Mouse (Mus musculus): ENCODE measurements around the gene Lhfp. TPM values are rescaled to one million over a fixed set of nuclear protein-coding genes. Genes with fewer than 3 reads are reported as not detected.

Gene Lhfp
- polyA plus RNA-seq, 1 experiment from 2014 or later, result 5.5 TPM

DNA sequence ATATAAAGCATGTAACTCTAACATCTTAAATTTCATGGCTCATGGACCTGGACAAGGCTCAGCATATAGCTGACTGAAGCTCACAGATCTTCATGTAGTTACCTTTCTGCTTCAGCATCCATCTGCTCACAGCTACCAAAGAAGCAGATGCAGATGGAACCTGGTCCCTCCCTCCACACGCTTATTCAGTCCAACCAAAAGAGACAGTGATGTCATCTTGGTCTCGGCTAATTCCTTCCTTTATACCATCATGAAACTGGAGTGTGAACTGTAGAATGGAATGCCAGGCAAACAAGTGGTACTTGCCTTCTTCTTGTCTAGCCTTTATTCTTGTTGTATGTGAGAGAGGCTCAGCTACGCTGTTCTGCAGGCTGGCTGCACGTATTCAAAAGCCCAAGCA lies 173.1 kb downstream of the Lhfp start:
- no peaks in the 10 kb centered on the region for H3K36me3 ChIP-seq (ENCODE audit: control insufficient read depth, insufficient read depth)
- H3K27ac ChIP-seq (ENCODE audit: low read length), result no peak overlapping the region
- no peaks in the 10 kb centered on the region for H3K9me3 ChIP-seq (replicated peaks; ENCODE audit: control insufficient read depth, low read length)
- WGBS (ENCODE audit: insufficient replicate concordance), result 62% methylated on average over 4 of the region's 4 CpGs
- no peak for ATAC-seq (ENCODE audit: low read depth)
- no peak overlapping the region for H3K9ac ChIP-seq (ENCODE audit: low read depth, low read length)
- H3K27me3 ChIP-seq (ENCODE audit: control insufficient read depth, insufficient read depth, low read depth, low read length), result no peaks in the 10 kb centered on the region
- no peak overlapping the region for H3K4me2 ChIP-seq (ENCODE audit: low read depth, low read length)
- H3K4me1 ChIP-seq (ENCODE audit: control insufficient read depth, low read depth, low read length), result no peaks in the 10 kb centered on the region
- H3K4me3 ChIP-seq (ENCODE audit: low read depth, low read length), result no peak overlapping the region

- Histone ChIP-seq H3K9ac (ENCODE audit: low read depth, low read length) (no peak overlapping the region), H3K36me3 (ENCODE audit: control insufficient read depth, insufficient read depth) (no peaks in the 10 kb centered on the region), H3K9me3 (replicated peaks; ENCODE audit: control insufficient read depth, low read length) (no peaks in the 10 kb centered on the region), H3K4me2 (ENCODE audit: low read depth, low read length) (no peak overlapping the region), H3K27me3 (ENCODE audit: control insufficient read depth, insufficient read depth, low read depth, low read length) (no peaks in the 10 kb centered on the region), H3K4me3 (ENCODE audit: low read depth, low read length) (no peak overlapping the region), H3K27ac (ENCODE audit: low read length) (no peak overlapping the region), H3K4me1 (ENCODE audit: control insufficient read depth, low read depth, low read length) (no peaks in the 10 kb centered on the region)
- 60% methylated on average over 5 of the region's 5 CpGs for WGBS (ENCODE audit: insufficient replicate concordance)
- ATAC-seq (ENCODE audit: low read depth), result no peak
Observed at GRCm38 (mm10) chr3:53217697-53218096, 176.4 kb downstream of the Lhfp start.

GRCm38 (mm10) chr3:53221531-53222272 lies 180.4 kb downstream of the Lhfp start:
- H3K9ac ChIP-seq (ENCODE audit: low read depth, low read length), result no peak overlapping the region
- no peaks in the 10 kb centered on the region for H3K36me3 ChIP-seq (ENCODE audit: control insufficient read depth, insufficient read depth)
- H3K4me1 ChIP-seq (ENCODE audit: control insufficient read depth, low read depth, low read length), result no peaks in the 10 kb centered on the region
- H3K27ac ChIP-seq (ENCODE audit: low read length), result no peak overlapping the region
- no peaks in the 10 kb centered on the region for H3K27me3 ChIP-seq (ENCODE audit: control insufficient read depth, insufficient read depth, low read depth, low read length)
- H3K4me3 ChIP-seq (ENCODE audit: low read depth, low read length), result no peak overlapping the region
- no peak for ATAC-seq (ENCODE audit: low read depth)
- no peak overlapping the region for H3K4me2 ChIP-seq (ENCODE audit: low read depth, low read length)
- no peaks in the 10 kb centered on the region for H3K9me3 ChIP-seq (replicated peaks; ENCODE audit: control insufficient read depth, low read length)
- 47% methylated on average over 5 of the region's 5 CpGs for WGBS (ENCODE audit: insufficient replicate concordance)

DNA sequence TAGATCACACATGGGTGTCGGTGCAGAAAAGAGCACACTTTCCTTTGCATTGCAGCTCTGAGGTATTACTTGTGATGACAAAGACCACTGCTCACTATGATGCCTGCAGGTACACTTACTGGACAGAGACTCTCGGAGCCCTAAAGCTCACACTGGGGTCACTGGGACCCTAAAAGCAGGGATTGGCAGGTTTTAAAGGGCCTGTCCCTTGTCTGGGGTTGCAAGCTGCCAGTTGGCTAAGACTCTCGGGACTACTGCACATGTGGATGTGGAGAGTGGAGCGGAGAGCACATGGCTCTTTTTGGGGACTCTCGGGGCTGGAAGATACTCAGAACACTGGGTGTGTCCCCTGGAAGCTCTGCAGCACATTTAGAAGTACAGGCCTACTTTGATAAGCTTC lies 182.8 kb downstream of the Lhfp start:
- WGBS (ENCODE audit: insufficient replicate concordance), result 61% methylated on average over 5 of the region's 5 CpGs

DNA sequence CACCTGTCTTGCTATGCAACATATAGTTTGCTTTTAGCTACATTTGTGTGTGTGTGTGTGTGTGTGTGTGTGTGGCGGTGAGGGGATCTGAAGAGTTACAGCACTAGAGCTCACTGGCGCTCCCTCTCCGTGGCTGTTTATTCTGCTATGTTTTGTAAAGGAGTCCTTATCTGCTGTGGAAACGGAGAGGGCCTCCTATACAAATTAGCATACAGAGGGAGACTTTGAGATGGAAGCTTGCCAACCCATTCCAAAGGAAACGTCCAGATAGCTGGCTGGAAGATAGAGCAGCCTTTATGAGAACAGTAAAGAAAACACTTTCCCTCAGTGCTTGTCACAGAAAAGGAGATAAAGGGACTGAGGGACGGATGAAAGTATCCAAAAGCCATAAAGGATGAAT lies 184.4 kb downstream of the Lhfp start:
- no peak overlapping the region for H3K27ac ChIP-seq (ENCODE audit: low read length)
- WGBS (ENCODE audit: insufficient replicate concordance), result 35% methylated on average over 6 of the region's 6 CpGs
- no peak for ATAC-seq (ENCODE audit: low read depth)

More for the DNA sequence above, 182.8 kb downstream of the Lhfp start:
- Histone ChIP-seq H3K27ac (ENCODE audit: low read length) (no peak overlapping the region), H3K9me3 (replicated peaks; ENCODE audit: control insufficient read depth, low read length) (no peaks in the 10 kb centered on the region), H3K4me1 (ENCODE audit: control insufficient read depth, low read depth, low read length) (no peaks in the 10 kb centered on the region), H3K36me3 (ENCODE audit: control insufficient read depth, insufficient read depth) (no peaks in the 10 kb centered on the region), H3K27me3 (ENCODE audit: control insufficient read depth, insufficient read depth, low read depth, low read length) (no peaks in the 10 kb centered on the region), H3K4me3 (ENCODE audit: low read depth, low read length) (no peak overlapping the region), H3K4me2 (ENCODE audit: low read depth, low read length) (no peak overlapping the region), H3K9ac (ENCODE audit: low read depth, low read length) (no peak overlapping the region)
- ATAC-seq (ENCODE audit: low read depth), result no peak

GRCm38 (mm10) chr3:53226223-53226622 lies 184.9 kb downstream of the Lhfp start:
- no peak overlapping the region for H3K9ac ChIP-seq (ENCODE audit: low read depth, low read length)
- no peaks in the 10 kb centered on the region for H3K27me3 ChIP-seq (ENCODE audit: control insufficient read depth, insufficient read depth, low read depth, low read length)
- no peaks in the 10 kb centered on the region for H3K9me3 ChIP-seq (replicated peaks; ENCODE audit: control insufficient read depth, low read length)
- H3K4me2 ChIP-seq (ENCODE audit: low read depth, low read length), result no peak overlapping the region
- no peak for ATAC-seq (ENCODE audit: low read depth)
- 63% methylated on average over 6 of the region's 6 CpGs for WGBS (ENCODE audit: insufficient replicate concordance)
- H3K4me1 ChIP-seq (ENCODE audit: control insufficient read depth, low read depth, low read length), result no peaks in the 10 kb centered on the region
- H3K27ac ChIP-seq (ENCODE audit: low read length), result no peak overlapping the region
- no peak overlapping the region for H3K4me3 ChIP-seq (ENCODE audit: low read depth, low read length)
- H3K36me3 ChIP-seq (ENCODE audit: control insufficient read depth, insufficient read depth), result no peaks in the 10 kb centered on the region

More for the DNA sequence above, 184.4 kb downstream of the Lhfp start:
- Histone ChIP-seq H3K4me2 (ENCODE audit: low read depth, low read length) (no peak overlapping the region), H3K36me3 (ENCODE audit: control insufficient read depth, insufficient read depth) (no peaks in the 10 kb centered on the region), H3K4me3 (ENCODE audit: low read depth, low read length) (no peak overlapping the region), H3K9me3 (replicated peaks; ENCODE audit: control insufficient read depth, low read length) (no peaks in the 10 kb centered on the region), H3K9ac (ENCODE audit: low read depth, low read length) (no peak overlapping the region), H3K27me3 (ENCODE audit: control insufficient read depth, insufficient read depth, low read depth, low read length) (no peaks in the 10 kb centered on the region), H3K4me1 (ENCODE audit: control insufficient read depth, low read depth, low read length) (no peaks in the 10 kb centered on the region)

- no peak overlapping the region for H3K27ac ChIP-seq (ENCODE audit: low read length)
- no peaks in the 10 kb centered on the region for H3K4me1 ChIP-seq (ENCODE audit: control insufficient read depth, low read depth, low read length)
- H3K4me2 ChIP-seq (ENCODE audit: low read depth, low read length), result no peak overlapping the region
- H3K36me3 ChIP-seq (ENCODE audit: control insufficient read depth, insufficient read depth), result no peaks in the 10 kb centered on the region
- ATAC-seq (ENCODE audit: low read depth), result no peak
- no peaks in the 10 kb centered on the region for H3K27me3 ChIP-seq (ENCODE audit: control insufficient read depth, insufficient read depth, low read depth, low read length)
- H3K9me3 ChIP-seq (replicated peaks; ENCODE audit: control insufficient read depth, low read length), result no peaks in the 10 kb centered on the region
- no peak overlapping the region for H3K9ac ChIP-seq (ENCODE audit: low read depth, low read length)
- H3K4me3 ChIP-seq (ENCODE audit: low read depth, low read length), result no peak overlapping the region
Observed at GRCm38 (mm10) chr3:53227866-53228265, 186.5 kb downstream of the Lhfp start.

DNA sequence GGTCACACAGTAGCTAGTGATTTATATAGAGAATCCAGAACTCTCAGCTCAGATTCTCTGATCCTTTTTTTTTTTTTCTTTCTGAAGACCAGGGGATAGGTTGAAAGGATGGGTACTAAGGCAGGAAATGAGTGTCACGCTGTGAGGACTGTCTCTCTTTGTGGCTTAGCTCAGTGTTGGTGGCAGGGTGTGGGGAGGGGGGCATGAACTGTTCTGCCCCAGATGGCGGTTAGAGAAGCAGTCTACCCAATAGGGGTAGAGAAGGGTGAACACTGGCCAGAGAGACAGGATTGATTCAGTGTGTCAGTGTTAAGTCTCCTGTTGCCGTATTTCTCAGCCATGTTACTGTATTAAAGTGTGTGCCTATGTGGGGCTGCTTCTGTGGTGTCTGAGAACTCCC lies 189.2 kb downstream of the Lhfp start:
- Histone ChIP-seq H3K27me3 (ENCODE audit: control insufficient read depth, insufficient read depth, low read depth, low read length) (no peaks in the 10 kb centered on the region), H3K4me1 (ENCODE audit: control insufficient read depth, low read depth, low read length) (no peaks in the 10 kb centered on the region), H3K4me3 (ENCODE audit: low read depth, low read length) (no peak overlapping the region), H3K9ac (ENCODE audit: low read depth, low read length) (no peak overlapping the region), H3K36me3 (ENCODE audit: control insufficient read depth, insufficient read depth) (no peaks in the 10 kb centered on the region), H3K27ac (ENCODE audit: low read length) (no peak overlapping the region), H3K9me3 (replicated peaks; ENCODE audit: control insufficient read depth, low read length) (no peaks in the 10 kb centered on the region), H3K4me2 (ENCODE audit: low read depth, low read length) (no peak overlapping the region)
- no peak for ATAC-seq (ENCODE audit: low read depth)
- 47% methylated on average over 3 of the region's 3 CpGs for WGBS (ENCODE audit: insufficient replicate concordance)

DNA sequence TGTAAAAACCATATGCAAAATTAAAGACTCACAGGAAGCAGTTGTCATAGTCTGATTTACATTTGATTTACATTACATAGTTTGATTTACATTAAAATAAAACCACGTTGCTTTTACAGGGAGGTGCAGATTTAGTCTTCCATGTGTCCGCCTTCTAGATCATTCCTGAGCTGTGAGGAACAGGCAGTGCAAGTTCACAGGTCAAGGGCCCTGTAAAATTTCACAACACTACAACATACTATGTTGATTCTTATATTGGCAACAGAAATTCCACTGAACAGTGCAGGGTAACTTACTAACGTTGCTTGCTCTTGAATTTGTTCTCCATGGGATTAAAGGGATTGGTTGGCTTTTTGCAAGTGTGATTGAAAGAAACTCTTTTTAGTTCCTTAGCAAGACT lies 189.8 kb downstream of the Lhfp start:
- no peak for ATAC-seq (ENCODE audit: low read depth)

More for the DNA sequence above, 189.8 kb downstream of the Lhfp start:
- no peak overlapping the region for H3K4me3 ChIP-seq (ENCODE audit: low read depth, low read length)
- H3K9ac ChIP-seq (ENCODE audit: low read depth, low read length), result no peak overlapping the region
- WGBS (ENCODE audit: insufficient replicate concordance), result 41% methylated on average over 3 of the region's 3 CpGs
- H3K4me2 ChIP-seq (ENCODE audit: low read depth, low read length), result no peak overlapping the region
- no peaks in the 10 kb centered on the region for H3K27me3 ChIP-seq (ENCODE audit: control insufficient read depth, insufficient read depth, low read depth, low read length)
- H3K27ac ChIP-seq (ENCODE audit: low read length), result no peak overlapping the region
- no peaks in the 10 kb centered on the region for H3K36me3 ChIP-seq (ENCODE audit: control insufficient read depth, insufficient read depth)
- H3K4me1 ChIP-seq (ENCODE audit: control insufficient read depth, low read depth, low read length), result no peaks in the 10 kb centered on the region
- no peaks in the 10 kb centered on the region for H3K9me3 ChIP-seq (replicated peaks; ENCODE audit: control insufficient read depth, low read length)
